Mouse (Mus musculus) CD4-positive helper T cell, adult 2 months (primary cell): ENCODE data around the gene Phactr4.
A peak's percentile ranks its signal among the peaks of the same experiment; 100 is the strongest.
"Not testable (repeated sequence)": the region's sequence is repeated elsewhere in the genome, so short reads cannot be mapped to it uniquely, and the experiment has no call there.

Experiments
- DNase-seq: peaks from one replicate; pipeline ENCODE4 v3.0.0-alpha.2; 2012; ENCODE audit warnings: low read depth, missing footprints, low spot score

The Phactr4 gene

DNA sequence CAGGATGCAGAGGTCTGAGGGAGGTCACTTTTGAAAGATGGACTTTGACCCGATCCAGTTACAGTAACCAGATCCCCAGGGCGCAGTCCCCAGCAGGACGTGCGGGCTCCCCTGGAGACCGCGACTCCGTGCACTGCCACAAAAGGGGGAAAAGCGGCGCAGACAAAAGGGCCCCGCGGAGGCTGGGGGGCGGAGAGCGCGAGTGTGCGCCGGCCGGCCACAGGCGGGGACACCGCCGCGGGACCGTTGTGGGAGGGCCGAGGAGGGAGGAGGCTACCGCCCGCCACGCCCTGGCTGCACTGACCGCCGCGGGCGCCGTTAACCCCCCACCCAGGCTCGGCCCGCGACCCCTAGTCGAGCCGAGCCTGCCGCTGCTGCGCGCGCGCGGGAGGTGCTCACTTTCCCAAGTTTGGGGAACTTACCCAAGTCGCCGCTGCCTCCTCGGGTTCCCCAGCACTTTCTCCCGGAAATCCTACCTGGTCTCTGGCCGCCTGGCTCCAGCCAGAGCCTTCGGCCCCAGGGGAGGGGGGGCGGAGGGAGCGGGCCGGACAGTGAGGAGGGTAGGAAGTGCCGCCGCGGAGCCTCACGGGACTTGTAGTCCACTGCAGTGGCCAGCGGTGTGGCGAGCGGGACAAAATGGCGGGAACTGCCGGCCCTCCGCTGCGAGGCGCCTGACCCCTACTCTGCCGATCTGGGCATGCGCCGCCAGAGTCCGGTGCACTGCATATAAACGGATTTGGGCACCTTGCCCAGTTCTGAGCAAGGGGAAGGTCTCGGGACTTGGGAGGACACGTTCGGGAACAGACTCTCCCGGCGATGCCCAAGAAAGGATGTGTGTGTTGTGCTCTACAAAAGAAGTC, at the start of gene Phactr4:
Phactr4 (minus strand) TSS at position 567 of the 860 bp plus-strand sequence.
- peak; percentile 73 for DNase-seq

DNA sequence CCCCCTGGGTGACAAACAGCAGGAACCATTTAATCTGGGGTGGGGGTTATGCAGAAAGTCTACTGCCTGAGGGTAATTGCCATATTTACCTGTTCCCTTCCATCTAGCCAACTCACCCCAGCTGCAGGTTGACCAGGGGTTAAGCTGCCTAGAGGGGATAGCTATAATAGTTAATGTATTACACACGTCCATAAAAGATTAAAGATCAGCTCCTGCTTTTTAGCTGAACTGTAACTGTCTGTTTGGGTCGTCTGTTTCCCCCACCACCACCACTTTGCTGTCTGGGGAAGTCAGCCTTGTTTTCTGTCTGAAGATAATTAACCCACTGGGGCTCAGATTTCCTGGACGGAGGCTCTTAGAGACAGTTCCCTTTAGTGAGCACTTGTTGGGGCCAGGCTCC, 47.6 kb upstream of the Phactr4 start:
- DNase-seq: no peak

DNA sequence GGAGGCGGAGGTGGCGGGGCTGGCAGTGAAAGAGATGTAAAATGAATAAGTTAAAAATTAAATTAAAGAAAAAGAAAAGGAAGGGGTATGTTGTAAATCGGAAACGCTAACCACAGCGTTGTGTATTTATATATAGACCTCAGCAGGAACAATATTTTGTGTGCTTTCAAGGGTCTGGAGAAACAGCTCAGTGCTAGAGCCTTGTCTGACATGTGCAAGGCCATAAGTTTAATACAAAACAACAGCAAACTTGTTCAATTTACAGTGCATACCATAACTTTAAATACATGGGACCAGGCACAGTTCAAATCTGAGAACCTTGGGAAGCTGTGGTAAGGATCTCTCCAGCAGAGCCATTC, 41.9 kb upstream of the Phactr4 start:
- no peak for DNase-seq

DNA sequence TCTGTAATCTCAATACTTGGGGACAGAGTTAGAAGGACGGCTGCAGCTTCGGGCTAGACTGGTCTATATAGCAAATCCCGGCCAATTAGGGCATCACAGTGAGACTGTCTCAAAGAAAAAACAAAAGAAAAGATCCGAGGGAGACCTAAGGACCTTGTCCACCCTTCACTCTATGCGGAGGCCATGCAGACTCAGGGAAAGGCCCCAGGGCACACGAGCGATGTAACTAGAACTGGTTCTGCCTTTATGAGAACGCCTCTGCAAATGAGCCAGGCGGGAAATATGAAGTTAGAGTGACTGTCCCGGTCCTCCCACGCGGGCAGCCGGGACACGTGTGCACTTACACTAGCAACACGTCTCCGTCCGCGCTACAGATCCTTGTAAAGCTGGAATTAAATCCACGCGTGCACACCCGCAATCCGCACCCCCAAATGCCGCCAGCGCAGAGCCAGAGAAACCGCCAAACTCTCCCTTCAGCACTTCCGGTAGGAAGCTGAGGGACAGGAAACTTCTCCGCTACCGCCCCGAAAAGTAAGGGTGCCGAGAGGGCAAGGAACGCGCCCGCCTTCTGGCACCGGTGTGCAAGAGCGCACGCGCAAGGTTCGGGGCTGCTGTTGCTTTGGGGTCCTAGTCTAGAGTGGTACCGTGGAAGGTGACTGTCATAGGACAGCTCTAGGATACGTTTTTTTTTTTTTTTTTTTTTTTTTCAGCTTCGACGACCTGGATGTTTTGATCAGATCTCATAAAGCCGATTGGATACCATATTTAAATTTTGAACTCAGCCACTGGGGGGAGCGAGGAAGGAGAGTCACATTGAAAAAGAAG, 41.4 kb upstream of the Phactr4 start, which contains the start of gene Med18:
Med18 (minus strand) TSS at position 492 of the 825 bp plus-strand sequence.
- DNase-seq: peak; percentile 94

DNA sequence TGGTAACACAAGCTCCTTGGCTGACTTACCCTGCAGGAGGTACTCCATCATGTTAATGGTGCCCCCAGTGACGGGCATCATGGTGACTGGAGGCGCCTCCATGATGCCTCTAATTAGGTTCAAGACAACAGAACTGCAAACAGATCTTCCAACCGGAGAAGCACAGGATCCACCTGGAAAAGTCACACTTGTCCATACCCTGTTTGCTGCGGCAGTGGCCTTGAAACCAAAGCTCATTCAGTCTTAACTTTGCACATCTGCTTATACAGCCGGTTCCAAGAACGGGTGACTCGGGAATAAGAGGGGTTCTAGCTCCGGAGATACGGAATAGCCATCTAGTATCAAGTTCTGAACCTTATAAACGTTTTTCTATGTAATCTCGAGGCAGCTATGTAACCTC, 40.5 kb upstream of the Phactr4 start:
- DNase-seq: no peak

DNA sequence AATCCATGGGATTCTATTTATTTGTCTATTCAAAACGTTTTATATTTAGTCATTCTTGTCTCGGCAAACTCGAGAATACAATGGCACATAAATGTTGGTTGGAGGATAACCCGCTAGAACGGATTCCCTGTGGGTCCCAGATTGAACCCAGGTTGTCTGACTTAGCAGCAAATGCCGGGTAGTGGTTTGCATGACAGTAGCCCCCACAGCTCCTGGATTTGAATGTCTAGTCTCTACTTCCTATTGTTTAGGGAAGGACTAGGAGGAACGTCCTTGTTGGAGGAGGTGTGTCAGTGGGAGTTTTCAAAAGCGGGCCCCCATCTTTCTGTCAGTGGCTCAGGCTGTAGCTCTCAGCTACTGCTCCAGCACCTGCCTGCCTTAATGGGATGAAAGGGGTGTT, 37.9 kb upstream of the Phactr4 start:
- DNase-seq: no peak

DNA sequence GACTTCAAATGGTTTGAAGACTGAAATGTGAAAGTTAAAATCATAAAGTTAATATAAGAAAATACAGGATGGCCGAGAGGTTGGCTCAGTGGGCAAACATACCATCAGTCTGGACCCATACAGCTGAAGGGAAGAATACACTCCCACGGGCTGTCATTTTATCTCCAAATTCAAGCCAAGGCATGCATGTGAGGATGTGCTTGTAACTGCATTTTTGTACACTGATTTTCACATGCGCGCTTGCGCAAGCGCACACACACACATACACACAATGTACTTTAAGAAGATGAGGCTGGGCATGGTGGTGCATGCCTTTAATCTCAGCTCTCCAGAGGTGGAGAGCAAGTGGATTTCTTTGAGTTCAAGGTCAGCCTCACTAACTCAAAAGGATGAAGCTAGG, 33.3 kb upstream of the Phactr4 start:
- DNase-seq: no peak

DNA sequence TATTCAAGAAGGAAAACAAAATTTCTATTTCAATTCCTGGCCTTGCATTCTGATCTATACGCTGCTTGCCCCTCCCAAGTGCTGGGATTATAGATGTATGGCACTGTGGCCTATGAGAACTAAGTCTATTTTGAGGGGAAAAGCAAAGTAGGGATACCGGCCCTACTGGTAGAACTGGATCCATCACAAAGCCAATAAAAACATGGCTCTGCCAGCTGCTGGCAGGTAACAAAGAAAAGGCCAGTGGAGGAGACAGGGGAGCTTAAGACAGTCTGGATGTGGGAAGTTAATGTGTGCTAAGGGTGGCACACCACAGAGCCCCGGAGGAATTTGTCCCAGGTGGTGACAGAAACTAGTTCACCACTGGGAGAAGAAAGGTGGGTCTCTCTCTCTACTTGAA, 32.9 kb upstream of the Phactr4 start:
- DNase-seq: no peak

DNA sequence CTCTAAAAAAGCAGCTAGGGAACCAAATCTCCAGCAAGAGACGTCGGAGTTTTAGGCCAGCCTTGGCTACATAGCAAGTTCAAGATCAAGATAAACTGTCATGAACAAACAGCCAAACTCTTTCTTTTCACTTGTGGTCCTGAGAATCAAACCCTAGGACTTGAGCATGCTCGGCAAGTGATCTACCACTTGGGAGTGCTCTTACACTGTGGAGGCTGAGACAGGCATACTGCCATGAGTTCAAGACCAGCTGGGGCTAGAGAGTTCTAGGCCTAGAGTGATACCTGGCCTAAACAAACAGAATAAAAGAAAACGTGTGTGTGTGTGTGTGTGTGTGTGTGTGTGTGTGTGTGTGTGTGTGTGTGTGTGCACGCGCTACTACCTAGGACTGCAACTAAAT, 31.9 kb upstream of the Phactr4 start:
- DNase-seq: no peak

DNA sequence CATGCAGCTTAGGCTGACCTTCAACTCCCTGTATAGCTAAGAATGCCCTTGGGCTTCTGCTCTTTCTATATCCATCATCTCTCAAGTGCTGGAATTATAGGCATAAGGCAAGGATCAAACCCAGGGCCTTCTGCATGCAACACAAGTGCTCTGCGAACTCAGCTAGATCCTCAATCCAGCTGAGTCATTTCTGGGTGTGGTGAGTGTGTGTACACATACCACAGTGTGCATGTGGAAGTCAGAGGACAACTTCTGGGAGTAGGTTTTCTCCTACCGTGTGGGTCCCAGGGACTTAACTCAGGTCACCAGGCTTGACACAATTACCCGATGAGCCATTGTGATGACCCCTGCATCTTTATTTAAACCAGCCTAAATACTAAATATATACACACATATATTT, 27.5 kb upstream of the Phactr4 start:
- no peak for DNase-seq

DNA sequence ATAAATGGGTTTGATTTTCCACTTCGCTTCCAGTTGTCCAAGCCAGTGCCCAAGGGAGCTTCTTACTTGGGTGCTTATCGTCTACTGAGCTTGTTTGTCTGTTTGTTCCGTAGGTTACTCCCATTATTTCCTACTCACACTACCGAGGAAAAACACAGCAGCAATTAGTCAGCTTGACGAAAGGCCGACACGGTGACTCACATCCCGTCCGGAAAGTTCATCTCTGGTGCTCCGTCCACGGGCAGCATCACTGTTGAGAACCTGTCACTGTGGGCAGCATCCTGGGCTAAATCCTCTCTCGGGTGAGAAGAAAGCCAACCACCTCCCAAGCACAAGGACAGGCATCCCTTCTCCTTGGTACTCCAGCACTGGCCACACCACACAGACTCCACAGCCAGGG, 23.8 kb upstream of the Phactr4 start:
- DNase-seq: no peak

DNA sequence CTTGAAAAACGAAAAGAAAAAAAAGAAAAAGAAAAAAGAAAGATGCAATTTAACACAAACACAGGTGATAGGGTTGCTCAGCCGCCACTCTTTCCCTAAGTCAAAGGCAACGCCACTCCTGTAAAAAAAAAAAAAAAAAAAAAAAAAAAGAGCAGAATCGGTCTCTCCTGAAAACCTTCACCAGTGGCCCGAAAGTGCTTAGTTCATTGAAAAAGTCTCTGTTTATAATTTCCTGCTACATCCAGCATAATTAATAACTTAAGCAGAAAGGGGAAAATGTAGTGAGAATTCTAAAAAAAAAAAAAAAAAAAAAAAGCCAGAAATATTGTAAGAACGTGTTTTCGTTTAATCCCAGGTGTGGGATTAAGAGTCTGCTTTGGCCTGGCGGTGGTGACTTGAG, 22.2 kb upstream of the Phactr4 start:
- DNase-seq: no peak

DNA sequence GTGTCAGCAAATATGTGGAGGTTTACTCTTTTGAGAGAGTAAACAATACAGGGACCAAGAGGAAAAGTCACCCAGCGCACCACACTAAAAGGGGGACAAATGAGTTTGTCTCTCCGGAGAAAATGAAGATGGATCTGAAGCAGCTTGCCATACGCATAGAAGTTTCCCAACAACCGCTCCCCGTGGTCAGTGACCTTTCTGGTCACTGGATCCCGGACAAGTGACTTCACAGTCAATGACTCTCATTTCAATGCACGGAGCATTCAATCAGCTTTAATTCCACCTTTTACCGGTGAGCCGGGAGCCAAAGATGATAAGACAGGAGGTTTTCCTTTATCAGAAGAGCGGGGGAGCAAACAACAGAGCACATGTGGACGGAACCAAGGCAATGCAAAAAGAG, 15.6 kb upstream of the Phactr4 start:
- DNase-seq: no peak

DNA sequence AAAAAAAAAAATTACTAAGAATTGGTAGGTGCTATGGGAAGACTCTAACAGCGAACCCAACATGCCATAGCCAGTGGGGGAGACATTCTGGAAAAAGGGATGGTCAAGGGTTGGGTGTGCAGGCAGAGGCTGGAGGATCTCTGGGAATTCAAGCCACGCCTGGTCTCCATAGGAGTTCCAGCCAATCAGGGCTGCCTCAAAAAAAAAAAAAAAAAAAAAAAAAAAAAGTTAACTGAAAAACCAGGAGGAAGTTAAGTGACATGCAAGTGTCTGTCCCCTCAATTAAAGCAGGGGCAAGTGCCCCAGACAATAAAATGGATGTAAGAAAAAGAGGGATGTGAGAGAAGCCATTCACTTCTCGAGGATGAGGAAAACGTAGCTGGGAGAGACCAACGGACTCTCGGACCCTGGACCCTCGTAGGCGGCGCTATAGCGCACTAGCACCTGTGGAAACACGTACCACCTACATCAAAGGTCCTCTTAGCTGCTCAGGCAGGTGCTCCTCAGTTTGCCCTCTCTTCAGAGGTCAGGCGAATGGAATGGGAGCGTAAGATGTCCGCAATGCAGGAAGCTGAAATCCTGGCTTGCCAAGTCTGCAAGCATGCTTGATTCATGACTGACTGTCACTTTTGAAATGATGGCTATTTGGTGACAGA, 10.6 kb upstream of the Phactr4 start:
- no peak for DNase-seq

DNA sequence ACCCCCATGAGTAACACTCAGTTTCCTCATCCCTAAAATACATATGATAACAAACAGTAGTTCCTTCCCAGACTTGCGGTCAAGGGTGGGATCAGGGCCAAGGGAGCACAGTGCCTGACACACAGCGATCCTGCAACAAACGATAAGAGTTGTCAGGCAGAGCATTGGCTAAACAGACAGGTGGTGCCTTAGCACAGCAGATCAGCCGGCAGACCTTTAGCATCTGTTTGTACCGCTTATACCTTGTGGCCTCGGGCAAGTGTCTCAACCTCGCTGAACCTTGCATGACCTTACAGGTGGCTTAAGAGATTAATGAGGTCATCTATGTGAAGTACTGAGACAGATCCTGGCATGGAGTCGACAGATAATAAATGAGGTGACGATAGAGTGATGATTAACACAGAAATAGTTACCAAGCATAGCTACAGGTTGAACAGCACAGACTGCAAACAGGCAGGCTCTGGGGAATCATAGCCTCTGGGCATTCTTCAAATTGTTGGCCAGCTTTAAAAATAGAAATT, 5.8 kb upstream of the Phactr4 start:
- no peak for DNase-seq

DNA sequence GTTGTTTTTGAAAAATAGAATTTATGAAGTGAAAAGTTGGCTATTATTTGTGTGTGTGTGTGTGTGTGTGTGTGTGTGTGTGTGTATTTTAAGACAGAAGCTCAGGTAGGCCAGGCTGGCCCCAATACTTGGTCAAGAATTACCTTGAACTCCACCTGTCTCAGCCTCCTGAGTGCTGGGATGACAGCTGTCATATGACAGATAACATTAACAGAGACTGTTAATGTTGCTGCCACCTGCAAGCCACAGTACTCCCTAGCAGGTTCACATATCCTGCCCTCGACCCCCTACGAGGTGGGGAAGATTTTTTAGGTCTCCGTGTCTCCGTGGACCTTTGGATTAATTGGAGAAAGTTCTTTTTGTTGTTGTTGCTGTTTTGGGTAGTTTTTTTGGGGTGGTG, 5.2 kb upstream of the Phactr4 start:
- DNase-seq: no peak

DNA sequence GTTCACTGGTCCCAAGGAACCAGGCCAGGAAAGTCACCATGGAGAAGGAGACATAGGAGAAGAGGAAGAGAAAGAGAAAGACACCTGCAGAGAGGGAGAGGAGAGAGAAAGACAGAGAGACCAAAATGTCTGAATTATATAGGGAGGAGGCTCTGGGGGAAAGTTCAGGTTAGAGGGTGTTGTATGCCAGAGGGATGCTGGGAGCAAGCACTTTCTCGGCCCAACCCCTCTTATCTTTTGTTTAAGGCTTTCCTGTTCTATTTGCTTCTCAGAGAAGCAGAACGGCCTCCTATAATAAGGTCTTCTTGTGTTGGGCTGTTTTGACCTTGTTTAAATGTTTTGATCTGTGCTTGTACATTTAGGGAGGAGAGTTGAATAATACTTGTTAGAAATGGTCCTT, 3.7 kb upstream of the Phactr4 start:
- no peak for DNase-seq

DNA sequence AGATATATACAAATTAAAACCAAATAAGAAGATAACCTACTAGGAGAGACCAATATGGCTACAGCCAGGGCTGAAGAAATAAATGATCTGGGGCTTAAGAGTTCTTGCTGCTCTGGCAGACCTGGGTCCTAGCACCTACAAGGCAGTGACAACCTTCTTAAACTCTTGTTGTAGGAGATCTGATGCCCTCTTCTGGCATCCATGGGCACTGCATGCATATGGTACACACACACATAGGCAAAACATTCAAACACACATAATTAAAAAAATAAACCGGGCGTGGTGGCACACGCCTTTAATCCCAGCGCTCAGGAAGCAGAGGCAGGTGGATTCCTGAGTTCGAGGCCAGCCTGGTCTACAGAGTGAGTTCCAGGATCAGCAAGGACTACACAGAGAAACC, 2.5 kb upstream of the Phactr4 start:
- peak; percentile 37 for DNase-seq

DNA sequence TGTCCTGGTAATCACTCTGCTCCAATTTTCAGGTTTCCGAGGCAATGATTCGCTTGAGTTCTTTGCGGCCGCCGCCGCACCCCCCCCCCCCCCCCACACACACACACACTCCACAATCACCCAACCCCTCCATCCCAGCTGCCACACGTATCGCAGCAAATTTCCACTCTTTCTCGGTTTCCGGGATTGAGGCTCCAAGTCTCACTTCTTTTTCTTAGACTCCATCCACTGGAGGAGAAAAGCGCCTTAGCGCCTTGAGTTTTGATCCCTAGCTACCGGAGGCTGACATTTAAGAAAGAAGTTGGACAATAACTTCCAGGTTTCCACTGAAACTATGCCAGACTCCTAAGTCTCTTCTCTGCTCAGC, 750 bp downstream of the Phactr4 start:
- DNase-seq: peak; percentile 21

DNA sequence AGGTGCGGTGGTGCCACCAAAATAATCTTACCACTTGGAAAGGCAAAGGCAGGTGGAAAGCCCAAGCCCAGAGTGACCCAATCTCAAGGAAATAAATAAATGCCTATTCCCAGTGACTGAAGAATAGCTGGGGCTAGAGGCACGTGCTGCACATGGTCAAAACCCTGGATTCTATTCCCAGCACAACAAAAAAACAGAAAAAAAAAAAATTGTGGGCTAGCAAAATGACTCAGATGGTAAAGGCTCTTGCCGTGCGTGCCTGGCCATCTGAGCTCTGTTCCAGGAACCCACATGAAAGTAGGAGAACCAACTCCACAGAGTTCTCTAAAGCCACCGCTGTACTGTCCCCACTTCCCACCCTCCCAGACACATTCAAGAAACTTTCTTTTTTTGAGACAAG, 1.8 kb downstream of the Phactr4 start:
- no peak for DNase-seq

DNA sequence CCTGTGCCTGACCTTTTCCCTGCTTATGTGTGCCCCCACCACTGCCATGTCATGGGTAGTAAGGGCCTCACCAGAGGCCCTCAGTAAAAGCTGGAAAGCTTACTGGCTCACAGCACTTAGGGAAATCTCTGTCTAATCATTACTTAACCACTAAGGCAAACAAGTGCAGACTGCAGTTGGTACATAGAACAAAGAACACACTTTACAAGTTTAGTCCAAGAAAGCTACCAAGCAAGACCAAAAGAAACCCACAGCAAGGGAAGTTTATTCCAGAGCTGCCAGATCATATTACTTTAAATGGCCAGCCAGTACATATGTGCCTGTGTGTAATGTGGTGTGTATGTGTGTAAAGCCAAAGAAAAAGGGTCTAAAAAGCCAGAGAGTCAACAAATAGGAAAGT, 6.3 kb downstream of the Phactr4 start:
- DNase-seq: no peak

DNA sequence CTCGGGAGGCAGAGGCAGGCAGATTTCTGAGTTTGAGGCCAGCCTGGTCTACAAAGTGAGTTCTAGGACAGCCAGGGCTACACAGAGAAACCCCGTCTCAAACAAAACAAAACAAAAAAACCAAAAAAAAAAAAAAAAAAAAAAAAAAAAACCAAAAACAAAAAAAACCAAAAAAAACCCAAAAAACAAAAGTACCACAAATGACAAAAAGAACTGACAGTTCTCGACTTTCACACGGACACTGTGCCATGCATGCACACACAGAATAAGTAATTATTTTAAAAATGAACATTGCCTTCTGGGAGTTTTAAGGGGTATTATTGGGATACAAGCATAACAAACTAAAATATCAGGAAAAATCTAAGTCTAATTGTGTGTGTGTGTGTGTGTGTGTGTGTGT, 9.0 kb downstream of the Phactr4 start:
- DNase-seq: not testable (repeated sequence)
